Mouse (Mus musculus) cerebellum, adult 11 months (tissue): Measurements from ENCODE around the gene Gripap1.
"Not testable (repeated sequence)": the region's sequence is repeated elsewhere in the genome, so short reads cannot be mapped to it uniquely, and the experiment has no call there.

Experiments used
- DNase-seq: peaks from one replicate; pipeline ENCODE4 v3.0.0; 2022

Gene Gripap1

DNA sequence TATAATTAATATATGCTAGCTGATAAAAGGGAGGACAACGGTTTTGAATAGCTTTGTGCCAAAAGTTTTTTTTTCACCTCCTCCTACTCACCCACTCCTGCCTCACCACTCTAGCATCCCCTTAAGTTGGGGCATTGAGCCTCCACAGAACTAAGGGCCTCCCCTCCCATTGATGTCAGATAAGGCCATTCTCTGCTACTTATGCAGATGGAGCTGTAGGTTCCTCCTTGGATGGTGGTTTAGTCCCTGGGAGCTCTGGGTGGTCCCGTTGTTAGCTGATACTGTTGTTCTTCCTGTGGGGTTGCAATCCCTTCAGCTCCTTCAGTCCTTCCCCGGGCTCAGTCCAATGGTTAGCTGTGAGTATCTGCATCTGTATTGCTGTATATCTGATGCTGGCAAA is 10.3 kb upstream of the Gripap1 start:
- no peak for DNase-seq

DNA sequence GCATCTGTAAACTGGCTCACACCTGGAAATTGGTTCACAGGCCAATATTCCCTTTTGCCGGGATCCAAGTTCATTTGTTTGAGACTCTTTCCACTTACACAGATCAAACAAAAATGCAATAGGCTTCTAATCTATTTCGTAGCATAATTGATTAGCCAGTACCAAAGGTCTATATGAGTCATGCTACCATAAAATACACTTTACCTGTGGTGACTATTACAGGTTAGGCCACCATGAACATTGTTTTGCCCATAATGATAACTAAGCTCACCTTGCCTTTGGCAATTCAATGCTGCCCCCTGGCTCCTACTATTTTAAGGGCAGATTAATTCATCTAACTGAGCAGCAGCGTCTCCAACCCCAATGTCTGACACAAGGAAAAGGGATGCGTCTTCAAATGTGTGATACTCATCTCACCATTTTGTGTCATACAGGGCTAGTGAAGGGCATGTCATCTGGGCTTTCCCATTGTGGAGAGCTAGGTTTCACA is 6.9 kb upstream of the Gripap1 start:
- DNase-seq: no peak

GRCm38 (mm10) chrX:7790309-7790708 is 744 bp downstream of the Gripap1 start:
- no peak for DNase-seq

DNA sequence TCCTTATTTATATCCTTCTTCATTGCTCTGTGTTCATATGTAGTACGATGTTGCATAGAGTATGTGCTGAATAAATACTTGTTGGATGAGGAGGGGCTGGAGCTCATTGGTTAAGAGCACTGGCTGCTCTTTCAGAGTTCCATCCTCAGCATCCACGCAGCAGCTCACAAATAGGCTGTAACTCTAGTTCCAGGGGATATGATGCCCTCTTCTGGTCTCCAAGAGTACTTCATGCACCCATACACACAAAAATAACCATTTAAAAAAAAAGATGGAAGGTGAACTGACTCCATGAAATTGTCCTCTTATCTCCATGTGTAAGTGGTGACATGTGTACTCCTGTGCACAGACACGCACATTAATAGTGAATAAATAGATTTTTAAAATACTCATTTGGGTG is 3.8 kb downstream of the Gripap1 start:
- no peak for DNase-seq

DNA sequence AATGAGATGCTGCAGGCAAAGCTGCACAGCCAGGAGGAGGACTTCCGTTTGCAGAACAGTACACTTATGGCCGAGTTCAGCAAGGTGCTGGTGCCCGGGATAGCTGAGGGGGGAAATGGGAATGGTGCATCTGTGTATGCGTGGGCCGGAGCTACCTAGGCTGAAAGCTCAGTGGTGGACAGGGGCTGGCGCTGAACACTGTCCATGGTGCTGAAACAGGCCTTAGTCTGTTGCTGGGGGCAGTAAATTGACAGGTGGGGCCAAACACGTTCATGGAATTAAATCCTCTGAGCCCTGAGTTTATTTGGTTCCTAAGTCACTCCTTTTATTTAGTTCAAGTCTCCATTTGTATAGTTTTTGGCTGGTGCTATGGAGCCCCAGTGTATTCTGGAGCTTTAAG is 5.5 kb downstream of the Gripap1 start:
- DNase-seq: no peak

DNA sequence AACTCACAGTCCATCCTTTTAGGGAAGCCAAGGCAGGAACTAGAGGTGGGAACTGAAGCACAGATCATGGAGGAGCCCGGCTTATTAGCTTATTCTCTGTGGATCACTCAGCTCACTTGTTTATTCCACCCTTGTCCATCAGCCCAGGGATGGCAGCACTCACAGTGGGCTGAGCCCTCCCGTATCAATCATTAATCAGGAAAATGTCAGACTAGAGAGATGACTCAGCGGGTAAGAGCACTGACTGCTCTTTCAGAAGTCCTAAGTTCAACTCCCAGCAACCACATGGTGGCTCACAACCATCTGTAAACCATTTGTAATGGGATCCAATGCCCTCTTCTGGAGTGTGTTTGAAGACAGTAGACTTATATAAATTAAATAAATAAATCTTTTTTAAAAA is 7.8 kb downstream of the Gripap1 start:
- DNase-seq: no peak

DNA sequence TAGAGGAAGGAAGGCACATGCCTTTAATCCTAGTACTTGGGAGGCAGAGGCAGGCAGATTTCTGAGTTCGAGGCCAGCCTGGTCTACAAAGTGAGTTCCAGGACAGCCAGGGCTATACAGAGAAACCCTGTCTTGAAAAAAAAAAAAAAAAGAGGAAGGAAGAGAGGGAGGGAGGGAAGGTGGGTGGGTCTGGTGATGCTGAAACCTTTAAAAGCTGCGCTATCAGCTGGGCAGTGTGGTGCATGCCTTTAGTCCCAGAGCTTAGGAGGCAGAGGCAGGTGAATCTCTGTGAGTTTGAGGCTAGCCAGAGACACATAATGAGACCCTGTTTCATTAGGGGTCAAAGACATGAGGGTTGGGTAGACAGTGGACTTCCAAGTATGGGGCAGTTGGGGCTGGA is 12.6 kb downstream of the Gripap1 start:
- DNase-seq: not testable (repeated sequence)

DNA sequence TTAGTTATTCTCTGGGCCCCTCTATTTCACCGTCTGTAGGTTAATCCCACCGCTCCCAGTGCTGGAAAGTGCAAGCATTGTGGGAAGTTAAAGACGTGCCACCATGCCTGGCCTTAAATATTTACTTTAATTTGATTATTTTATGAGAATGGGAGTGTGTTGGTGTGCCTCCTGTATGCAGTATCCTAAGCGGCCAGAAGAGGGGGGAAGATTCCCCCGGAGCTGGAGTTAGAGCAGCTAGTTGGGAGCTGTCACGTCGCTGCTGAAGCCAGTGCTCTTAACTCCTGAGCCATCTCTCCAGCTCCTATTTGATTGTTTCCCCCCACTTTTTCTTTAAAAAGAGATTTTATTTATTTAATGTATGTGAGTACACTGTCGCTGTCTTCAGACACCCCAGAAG is 25.5 kb downstream of the Gripap1 start:
- DNase-seq: not testable (repeated sequence)

- DNase-seq: peak; percentile 18
Observed at GRCm38 (mm10) chrX:7821865-7822779, 32.6 kb downstream of the Gripap1 start, which contains the start of gene Kcnd1. TSS of gene Kcnd1 (plus strand) at chrX:7822289.

- no peak for DNase-seq
Observed at GRCm38 (mm10) chrX:7837146-7837545, 47.6 kb downstream of the Gripap1 start.

- DNase-seq: no peak
Observed at GRCm38 (mm10) chrX:7840842-7841162, 51.2 kb downstream of the Gripap1 start.

- DNase-seq: peak; percentile 93
Observed at GRCm38 (mm10) chrX:7841163-7842162, 51.9 kb downstream of the Gripap1 start, which contains the start of gene Otud5. TSS of gene Otud5 (plus strand) at chrX:7841364.

DNA sequence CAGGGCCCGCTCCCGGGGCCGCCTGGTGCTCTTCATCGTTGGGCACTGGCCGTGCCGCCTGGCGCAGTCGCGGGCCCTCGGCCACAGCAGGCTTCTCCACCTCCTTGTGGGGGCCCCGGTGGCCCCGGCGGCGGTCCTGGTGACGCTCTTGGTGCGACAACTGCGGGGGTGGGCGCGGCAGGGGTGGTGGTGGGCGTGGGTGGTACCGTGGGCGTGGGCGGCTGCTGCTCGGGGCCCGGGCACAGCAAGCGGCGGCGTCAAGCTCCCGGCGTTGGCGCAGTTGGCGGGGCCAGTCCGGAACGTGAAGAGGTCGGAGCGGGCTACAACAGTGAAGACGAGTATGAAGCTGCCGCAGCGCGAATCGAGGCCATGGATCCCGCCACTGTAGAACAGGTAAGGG is 52.8 kb downstream of the Gripap1 start:
- DNase-seq: no peak

- DNase-seq: no peak
Observed at GRCm38 (mm10) chrX:7847845-7848244, 58.3 kb downstream of the Gripap1 start.

GRCm38 (mm10) chrX:7854578-7854977 is 65.0 kb downstream of the Gripap1 start:
- no peak for DNase-seq

DNA sequence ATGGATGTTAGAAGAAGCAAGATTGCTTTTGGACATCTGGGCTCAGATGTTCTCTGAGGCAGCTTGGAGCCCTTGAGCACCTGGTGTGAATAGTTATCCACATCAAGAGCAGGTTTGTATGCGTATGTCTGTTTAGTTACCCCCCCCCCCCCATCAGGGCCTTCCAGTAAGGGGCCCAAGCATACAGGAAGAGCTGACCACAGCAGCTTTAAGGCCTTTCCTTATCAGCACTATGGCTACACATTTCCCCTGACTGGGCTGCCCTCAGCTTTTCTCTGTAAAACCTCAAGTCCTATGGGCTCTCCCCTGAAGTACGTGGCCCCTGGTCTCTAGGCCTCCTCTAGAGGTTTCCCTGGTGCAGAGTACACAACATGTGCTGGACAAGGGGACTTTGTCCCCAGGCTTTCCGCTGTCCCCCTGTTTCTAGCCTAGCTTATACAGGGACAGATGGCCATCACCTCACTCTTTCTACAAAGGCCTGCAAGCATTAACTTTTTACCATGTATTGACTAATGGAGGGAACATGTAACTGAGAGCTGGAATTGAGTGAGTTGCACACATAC is 69.7 kb downstream of the Gripap1 start:
- no peak for DNase-seq

GRCm38 (mm10) chrX:7863181-7863580 is 73.6 kb downstream of the Gripap1 start:
- DNase-seq: no peak

GRCm38 (mm10) chrX:7864551-7864950 is 75.0 kb downstream of the Gripap1 start:
- no peak for DNase-seq

DNA sequence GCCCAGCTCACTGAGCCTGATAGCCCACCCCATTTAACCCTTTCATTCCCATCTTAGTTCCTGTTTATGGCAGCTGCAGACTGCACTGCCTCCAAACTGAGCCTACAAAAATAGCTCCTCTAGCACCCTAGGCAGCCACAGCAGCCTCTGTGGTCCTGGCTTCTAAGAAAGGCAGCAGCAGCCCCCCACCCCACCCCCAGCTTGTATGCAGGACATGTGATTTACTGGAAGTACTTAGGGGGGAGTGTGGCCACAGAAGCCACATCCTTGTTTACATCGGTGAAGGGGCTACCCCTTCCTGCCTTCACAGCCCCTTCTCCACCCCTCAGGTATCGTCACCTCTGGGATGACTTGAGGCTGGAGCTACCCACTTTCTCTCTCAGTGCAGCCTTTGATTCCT is 75.8 kb downstream of the Gripap1 start:
- DNase-seq: no peak

DNA sequence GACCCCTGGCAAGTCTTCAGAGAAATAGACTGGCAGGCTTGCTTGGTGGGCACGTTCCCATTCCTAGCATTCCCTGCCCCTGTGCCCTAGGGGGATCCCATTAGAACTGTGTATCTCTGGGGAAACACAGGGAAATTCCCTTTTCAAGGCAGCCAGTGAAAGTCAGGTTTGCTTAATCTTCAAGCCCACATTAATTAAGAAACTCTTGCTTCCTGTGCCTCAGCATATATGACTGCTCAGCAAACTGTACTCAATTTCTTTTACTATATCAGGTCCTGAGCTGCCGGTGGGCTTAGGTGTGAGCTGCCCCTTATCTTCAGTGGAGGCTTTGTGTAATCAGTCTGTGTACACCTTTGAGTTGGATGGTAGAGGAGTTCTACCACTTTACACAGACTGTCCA is 76.2 kb downstream of the Gripap1 start:
- no peak for DNase-seq

GRCm38 (mm10) chrX:7867141-7867540 is 77.6 kb downstream of the Gripap1 start:
- no peak for DNase-seq

- DNase-seq: no peak
Observed at GRCm38 (mm10) chrX:7868506-7868905, 78.9 kb downstream of the Gripap1 start.

DNA sequence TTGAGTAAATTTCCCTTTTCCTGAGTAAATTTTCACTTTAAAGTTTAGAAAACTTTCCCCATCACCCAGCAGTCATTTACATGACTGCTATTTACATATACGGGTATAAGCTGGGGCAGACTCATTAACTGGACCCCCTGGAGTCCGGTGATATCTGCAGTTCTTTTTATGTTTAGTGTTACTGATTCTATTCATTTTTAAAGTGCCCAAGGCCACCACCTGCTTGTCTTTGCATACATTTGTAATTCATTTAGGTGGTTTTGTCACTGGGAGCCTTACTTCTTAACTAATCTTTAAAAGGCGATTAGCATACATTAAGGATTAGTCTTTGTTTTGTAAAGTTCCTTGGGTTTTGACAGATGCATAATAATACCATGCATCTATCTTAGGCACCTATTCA is 80.3 kb downstream of the Gripap1 start:
- no peak for DNase-seq
